Mouse (Mus musculus) kidney, adult 8-10 months (tissue): ENCODE data around the gene Snrpa.

Experiments used
- DNase-seq, 2 experiments: peaks; one replicate each; pipeline ENCODE4 v3.0.0; 2022

The Snrpa gene

DNA sequence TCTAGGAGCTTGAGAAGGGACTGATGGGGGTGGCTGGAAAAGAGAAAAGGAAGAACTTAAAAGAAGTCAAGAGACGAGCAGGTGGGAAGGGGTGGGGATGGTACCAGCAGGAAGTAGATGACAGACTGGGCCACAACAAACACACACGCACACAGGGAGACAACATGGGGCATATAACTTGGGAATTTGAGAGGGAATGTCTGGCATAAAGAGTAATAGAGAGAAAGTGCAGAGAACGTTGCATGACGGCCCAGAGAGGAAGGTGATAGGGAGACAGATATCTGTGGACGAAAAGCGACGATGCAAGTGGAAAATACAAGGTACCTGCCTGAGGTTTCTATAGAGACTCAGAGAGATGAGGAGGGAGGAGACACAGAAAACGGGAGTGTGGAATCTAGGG is 30.4 kb downstream of the Snrpa start:
- no peak for DNase-seq

DNA sequence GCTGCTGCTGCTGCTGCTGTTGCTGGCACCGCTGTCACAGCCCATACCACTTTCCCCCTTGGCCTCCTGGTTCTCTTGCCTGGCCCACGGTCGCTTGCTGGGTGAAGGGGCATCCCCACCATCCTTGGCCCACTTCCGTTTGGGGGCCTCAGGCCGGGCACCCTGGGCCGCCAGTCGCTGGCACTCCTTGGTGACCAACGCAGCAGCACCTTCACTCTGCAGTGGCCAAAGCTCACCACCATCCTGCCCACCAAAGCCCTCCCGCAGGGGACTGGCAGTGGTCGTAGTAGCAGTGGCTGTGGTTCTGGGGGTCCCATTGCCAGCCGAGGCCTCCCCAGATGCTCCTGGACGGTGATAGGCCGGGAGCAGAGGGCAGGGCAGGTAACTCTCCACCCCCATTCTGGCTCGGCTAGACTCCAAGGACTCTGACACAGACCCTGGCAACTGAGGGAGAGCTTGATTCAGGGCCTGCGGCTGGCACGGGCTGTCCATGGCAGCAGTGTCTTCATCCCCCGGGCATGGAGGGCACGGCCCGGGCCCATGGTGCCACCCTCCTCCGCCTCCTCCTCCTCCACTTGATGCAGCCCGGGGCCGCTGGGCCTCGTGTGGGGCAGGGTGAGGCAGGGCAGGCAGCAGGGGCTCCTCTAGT is 30.9 kb downstream of the Snrpa start:
- DNase-seq = peak; percentile 53 to 57

DNA sequence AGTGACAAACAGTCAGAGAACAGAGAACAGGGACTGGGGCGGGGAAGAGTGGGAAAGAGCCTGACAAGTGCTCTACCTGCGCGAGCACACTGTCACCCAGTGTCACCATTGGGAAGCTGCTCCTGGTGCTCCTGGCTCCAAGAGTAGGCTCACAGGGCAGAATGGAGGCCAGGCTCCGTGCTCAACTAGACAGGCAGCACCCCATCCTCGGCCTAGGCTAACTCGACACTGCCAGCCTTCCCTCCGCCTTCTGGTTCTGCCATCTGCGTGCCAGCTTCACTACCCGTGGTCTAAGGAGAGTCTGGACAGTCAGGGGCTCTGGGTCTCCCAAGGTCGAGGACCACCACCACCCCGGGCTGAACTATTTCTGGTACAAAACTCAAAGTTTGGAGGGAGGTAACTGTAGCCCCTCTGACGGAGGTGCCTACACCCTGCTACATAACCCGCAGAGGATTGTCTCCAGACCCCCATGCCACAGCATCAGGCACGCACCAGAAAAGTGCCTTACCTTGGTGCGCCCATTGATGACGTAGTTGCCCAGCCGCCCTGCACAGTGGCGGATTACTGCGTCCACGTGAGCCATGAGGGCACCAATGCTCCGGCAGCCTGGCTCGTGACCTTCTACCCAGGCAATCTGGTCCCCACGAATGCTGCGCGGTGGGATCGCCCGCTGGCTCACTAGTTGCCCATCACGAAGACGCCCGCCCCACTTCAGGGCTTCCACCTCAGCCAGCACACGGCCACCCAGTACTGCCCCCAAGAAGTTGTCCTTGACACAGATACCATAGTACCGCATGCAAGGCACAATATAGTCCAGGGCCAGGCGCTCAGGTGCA is 31.7 kb downstream of the Snrpa start:
- DNase-seq = no peak

DNA sequence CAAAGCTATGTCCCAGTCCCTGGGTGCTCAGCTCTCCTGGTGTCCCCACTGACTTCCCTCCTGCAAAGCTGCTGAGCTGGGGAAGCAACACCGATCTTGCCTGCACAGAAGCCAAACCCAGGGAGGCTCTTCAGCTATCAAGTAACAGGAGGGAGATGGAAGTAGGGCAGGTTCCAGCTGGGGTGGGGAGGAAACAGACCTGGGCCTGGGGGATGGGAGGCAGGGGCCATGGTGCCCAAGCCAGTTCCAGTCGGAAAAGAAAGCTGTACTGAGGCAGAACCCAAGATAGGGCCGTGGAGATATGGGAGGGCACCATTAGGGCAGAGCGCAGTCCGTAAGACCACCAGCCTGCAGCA is 32.6 kb downstream of the Snrpa start:
- DNase-seq = no peak

DNA sequence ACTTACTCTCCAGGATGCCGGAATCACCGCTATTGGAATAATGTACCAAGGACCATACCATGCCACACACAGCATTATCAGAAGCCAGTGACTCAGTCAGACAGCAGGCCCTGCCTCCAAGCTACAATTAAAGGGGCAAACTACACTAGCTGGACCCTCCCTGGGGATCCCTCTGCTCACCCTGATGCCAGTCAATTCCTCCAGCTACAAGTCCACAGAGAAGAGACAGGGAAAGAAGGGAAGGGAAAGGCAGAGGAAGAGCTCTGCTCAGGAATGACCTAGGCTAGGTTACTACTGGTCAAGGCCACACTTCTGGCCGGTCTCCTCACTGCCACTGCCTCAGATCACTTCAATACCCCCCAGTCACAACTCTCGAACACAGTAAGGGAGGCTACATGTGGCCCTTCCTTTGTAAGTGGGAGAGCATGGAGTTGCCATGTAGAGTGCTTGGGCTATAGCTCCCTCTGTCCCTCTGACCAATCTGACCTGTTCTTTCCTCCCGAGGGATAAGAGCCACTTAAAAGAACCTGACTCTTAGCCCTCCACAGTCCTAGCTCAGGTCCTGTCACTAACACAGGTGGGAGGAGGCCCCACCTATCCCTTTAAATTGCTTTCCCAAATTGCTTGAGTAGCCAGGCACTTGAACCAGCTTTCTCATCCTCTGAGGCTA is 33.2 kb downstream of the Snrpa start:
- no peak for DNase-seq

DNA sequence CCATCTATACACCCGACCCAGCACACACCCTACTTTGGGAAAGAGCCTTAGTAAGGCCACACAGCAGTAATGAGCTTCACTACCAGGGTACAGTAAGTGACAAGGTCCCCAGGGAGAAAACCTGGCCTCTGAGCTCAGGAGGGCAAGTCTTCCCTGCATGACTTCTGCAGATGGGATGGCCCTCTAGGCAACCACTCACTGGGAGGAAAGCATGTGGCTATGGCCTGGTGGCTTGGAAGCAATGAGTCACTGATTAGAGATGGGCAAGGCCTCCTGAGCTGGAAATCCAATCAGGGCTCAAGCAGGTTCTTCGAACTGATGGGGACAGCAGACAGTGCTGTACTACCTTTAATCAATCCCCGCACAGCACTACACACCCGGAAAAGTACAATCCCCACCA is 34.3 kb downstream of the Snrpa start:
- DNase-seq = no peak

DNA sequence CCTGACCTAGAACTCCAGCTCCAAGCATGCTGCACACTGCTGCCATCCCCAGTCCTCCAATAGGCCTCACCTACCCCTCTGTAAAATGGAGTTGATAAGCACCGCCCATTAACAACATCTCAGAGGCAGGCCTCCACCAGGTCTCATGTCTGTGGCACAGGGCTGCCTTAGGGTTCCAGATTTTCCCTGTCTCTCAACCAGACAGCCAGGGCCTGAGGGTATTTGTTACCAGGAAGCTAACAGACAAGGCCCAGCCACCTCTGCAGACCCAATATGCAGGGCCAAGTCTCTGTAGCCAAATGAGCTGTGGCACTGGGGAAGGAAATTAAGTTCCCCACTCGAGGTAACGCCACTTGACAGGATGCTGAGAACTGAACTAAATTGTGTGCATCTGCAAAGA is 35.1 kb downstream of the Snrpa start:
- no peak for DNase-seq

DNA sequence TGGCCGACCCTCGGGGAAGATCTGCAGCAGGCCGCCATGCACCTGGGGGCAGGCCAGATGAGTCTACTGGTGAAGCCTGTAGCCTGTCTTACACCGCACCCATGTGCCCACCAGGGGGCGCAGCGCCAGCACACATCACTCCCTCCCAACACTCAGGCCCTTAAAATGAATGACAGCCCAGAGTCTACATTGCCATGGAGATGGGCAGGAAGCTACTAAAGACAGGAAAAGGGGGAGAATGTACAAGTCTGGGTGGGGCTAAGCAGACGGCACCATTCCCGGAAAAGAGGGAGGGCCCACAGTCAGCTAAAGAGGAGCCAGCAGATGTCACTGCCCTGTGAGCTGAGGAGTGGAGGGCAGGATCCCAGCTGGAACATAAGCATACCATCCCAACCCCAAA is 36.2 kb downstream of the Snrpa start:
- DNase-seq = peak; percentile 88 to 89

DNA sequence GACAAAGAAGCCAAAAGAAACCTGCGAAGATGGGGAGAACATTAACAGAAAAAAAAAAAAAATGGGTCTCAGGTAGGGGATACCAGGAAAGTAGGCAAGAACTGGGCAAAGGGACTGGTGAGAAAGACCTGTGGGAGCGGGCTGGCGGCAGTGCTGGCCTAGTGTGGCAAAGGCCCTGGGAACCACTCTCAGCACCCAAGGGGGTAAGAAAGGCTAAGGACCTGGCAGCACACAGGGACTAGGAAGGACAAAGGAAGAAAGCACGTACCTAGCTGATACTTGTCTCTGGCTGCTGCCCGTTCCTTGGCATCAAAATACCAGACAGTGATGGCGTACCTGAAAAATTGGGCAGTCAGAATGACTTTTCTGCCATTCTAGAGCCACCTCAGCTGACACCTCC is 36.8 kb downstream of the Snrpa start:
- no peak for DNase-seq

DNA sequence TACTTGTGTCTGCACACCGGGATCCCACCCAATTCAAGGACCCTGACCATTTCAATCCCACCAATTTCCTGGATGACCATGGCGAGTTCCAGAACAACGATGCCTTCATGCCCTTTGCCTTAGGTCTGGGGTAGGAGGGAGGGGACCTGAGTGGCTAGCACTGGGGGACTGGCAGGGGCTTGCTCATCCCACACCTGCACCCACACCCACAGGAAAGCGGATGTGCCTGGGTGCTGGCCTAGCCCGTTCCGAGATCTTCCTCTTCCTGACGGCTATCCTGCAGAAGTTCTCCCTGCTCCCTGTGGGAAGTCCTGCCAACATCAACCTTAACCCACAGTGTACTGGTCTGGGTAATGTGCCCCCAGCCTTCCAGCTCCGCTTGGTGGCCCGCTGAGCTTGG is 37.9 kb downstream of the Snrpa start:
- no peak for DNase-seq

DNA sequence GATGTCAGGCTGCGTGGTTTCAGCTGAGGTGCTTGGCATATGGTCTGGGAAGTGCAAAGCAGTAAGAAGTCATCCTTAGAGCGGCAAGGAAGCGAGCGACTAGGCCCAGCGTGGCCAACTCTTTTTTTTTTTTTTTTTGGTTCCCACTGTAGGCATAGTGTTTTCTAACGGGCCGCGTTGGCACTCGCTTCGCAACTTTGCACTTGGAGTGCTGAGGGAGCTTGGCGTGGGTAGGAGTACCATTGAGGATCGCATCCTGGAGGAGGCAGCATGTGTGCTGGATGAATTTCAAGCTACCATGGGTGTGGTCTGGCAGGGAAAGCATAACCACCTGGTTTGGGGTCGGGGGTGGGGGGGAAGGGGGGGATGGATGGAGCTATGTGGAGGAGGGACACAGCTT is 40.1 kb downstream of the Snrpa start:
- DNase-seq = no peak

DNA sequence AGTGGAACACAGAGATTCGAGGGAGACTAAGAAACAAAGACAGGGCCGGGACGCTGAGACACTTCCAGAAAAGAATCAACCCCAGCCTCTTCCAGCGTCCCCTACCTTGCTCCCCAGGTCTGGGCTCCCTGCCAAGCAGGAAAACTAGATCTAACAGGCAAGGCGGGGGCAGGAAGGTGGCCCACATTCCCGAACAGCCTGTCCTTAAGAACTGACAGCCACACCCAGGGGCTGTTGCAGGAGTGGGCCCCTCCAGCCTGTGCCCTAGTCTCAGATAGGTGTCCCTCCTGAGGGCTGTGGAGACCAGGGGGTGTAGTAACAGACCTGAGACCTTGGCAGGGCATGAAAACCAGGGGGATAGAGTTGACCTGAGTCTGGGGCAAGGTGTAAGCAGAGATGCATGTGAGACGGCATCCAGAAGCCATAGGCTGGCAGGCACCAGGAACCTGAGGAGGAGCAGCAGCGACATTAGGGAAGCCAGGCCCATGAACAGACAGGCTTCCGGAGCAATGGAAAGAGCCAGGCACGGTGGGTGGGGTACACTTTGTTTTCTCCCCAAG is 42.8 kb downstream of the Snrpa start, which contains the start of gene Cyp2t4:
Cyp2t4 (plus strand) TSS at position 510 of the 560 bp plus-strand sequence.
- peak in 1 of 2 experiments; percentile 60 for DNase-seq
